Mouse (Mus musculus) spleen, adult 2 months (tissue): ENCODE results near the gene Tmem106c. TPM values are rescaled to one million over a fixed set of nuclear protein-coding genes. Genes with fewer than 3 reads are reported as not detected.

Experiments
- DNase-seq, 2 experiments: peaks; one replicate each; pipeline versions ENCODE4 v3.0.0 to v3.0.0-alpha.2; 2012 to 2021; ENCODE audit warnings: low spot score in 2 of 2, low read depth in 1 of 2
- H3K27ac ChIP-seq: fragments of 200-500 bp; 2 replicates; pipeline ENCODE4 v1.5.1; 2012; ENCODE audit warnings: low read length, inconsistent platforms; ENCODE audit not compliant: insufficient read depth
- H3K27me3 ChIP-seq: fragments of 200-500 bp; 2 replicates; pipeline ENCODE4 v1.6.1; 2012; ENCODE audit warnings: mild to moderate bottlenecking, moderate library complexity, low read length, inconsistent platforms; ENCODE audit not compliant: control insufficient read depth, insufficient read depth
- H3K36me3 ChIP-seq: fragments of 200-500 bp; 2 replicates; pipeline ENCODE4 v1.6.1; 2012; ENCODE audit warnings: mild to moderate bottlenecking, low read length, inconsistent platforms; ENCODE audit not compliant: control insufficient read depth, insufficient read depth
- H3K4me1 ChIP-seq: fragments of 200-500 bp; 2 replicates; pipeline ENCODE4 v1.6.1; 2011; ENCODE audit warnings: inconsistent platforms; ENCODE audit not compliant: control insufficient read depth, insufficient read depth, insufficient read length
- H3K4me3 ChIP-seq: fragments of 200-500 bp; 2 replicates; pipeline ENCODE4 v1.5.1; 2011; ENCODE audit warnings: mild to moderate bottlenecking, inconsistent platforms; ENCODE audit not compliant: insufficient read depth, insufficient read length; ENCODE audit errors: extremely low read depth
- CTCF ChIP-seq: fragments of 200-500 bp; IDR thresholded peaks from 2 replicates; pipeline ENCODE4 v1.5.1; 2011; ENCODE audit warnings: mild to moderate bottlenecking, inconsistent platforms; ENCODE audit not compliant: insufficient read depth, insufficient read length, insufficient replicate concordance; ENCODE audit errors: extremely low read depth
- POLR2A ChIP-seq: fragments of 200-500 bp; IDR thresholded peaks from 2 replicates; pipeline ENCODE4 v1.6.1; 2011; ENCODE audit warnings: low read depth, low read length, inconsistent platforms
- WGBS: fragments of 180-500 bp; shearing (Covaris S2); methylation state at CpG from one replicate; pipeline ENCODE4 v1.1.7; 2018; 5-methylcytosine and 5-hydroxymethylcytosine counted together
- polyA plus RNA-seq: library from polyadenylated mRNA; depleted of rRNA; stranded (reverse); fragments of >200 nt; gene quantifications from 2 replicates; pipeline ENCODE4 v1.2.3, GENCODE M21; 2012; rRNA removed

Tmem106c gene
- 17.2 and 22.9 TPM in 2 replicates for polyA plus RNA-seq

GRCm38 (mm10) chr15:97963989-97964835 is at the start of gene Tmem106c:
Tmem106c (plus strand) TSS chr15:97964200.
- WGBS: 1% methylated on average over 67 of the region's 67 CpGs
- peak within 1 kb of the TSS; percentile 74 for H3K27ac ChIP-seq
- peak within 1 kb of the TSS; percentile 97 for H3K4me3 ChIP-seq
- H3K27me3 ChIP-seq: no peaks in the 10 kb centered on the region
- peak; percentile 44 for TF ChIP-seq POLR2A
- TF ChIP-seq CTCF: peak; percentile 97
- H3K36me3 ChIP-seq: no peaks in the 10 kb centered on the region
- peak; percentile 86 to 89 for DNase-seq
- H3K4me1 ChIP-seq: peaks cover 4% of the 10 kb centered on the region; the same call in 1 of the 2 replicates

GRCm38 (mm10) chr15:97914331-97914747 is 49.7 kb upstream of the Tmem106c start:
- no peak for DNase-seq
- no peak overlapping the region for H3K27ac ChIP-seq
- 0 out of 2 replicates have a peak, but pooled peaks cover 1% of the 10 kb centered on the region for H3K27me3 ChIP-seq
- H3K4me1 ChIP-seq: no peaks in the 10 kb centered on the region
- TF ChIP-seq CTCF: no peak
- no peak for TF ChIP-seq POLR2A
- no peaks in the 10 kb centered on the region for H3K36me3 ChIP-seq
- WGBS: 15% methylated on average over 9 of the region's 9 CpGs
- no peak overlapping the region for H3K4me3 ChIP-seq

GRCm38 (mm10) chr15:97917994-97918393 is 46.0 kb upstream of the Tmem106c start:
- no peak overlapping the region for H3K4me3 ChIP-seq
- H3K27ac ChIP-seq: no peak overlapping the region
- no peak for TF ChIP-seq CTCF
- no peak for TF ChIP-seq POLR2A
- 0 out of 2 replicates have a peak, but pooled peaks cover 1% of the 10 kb centered on the region for H3K27me3 ChIP-seq
- H3K36me3 ChIP-seq: no peaks in the 10 kb centered on the region
- H3K4me1 ChIP-seq: no peaks in the 10 kb centered on the region
- WGBS: 31% methylated on average over 9 of the region's 9 CpGs
- no peak for DNase-seq

GRCm38 (mm10) chr15:97919217-97919616 is 44.8 kb upstream of the Tmem106c start:
- H3K4me3 ChIP-seq: no peak overlapping the region
- H3K27ac ChIP-seq: no peak overlapping the region
- DNase-seq: no peak
- no peaks in the 10 kb centered on the region for H3K36me3 ChIP-seq
- no peaks in the 10 kb centered on the region for H3K4me1 ChIP-seq
- 89% methylated on average over 7 of the region's 7 CpGs for WGBS
- TF ChIP-seq CTCF: no peak
- no peak for TF ChIP-seq POLR2A
- H3K27me3 ChIP-seq: no peaks in the 10 kb centered on the region

- TF ChIP-seq POLR2A (no peak), CTCF (no peak)
- 86% methylated on average over 5 of the region's 5 CpGs for WGBS
- H3K27ac ChIP-seq: no peak overlapping the region
- no peak overlapping the region for H3K4me3 ChIP-seq
- no peaks in the 10 kb centered on the region for H3K4me1 ChIP-seq
- no peak for DNase-seq
- H3K36me3 ChIP-seq: no peaks in the 10 kb centered on the region
- H3K27me3 ChIP-seq: no peaks in the 10 kb centered on the region
Measured at GRCm38 (mm10) chr15:97920306-97920705, 43.7 kb upstream of the Tmem106c start.

GRCm38 (mm10) chr15:97921796-97922195 is 42.2 kb upstream of the Tmem106c start:
- Histone ChIP-seq H3K27ac (no peak overlapping the region), H3K4me1 (no peaks in the 10 kb centered on the region), H3K4me3 (no peak overlapping the region), H3K27me3 (no peaks in the 10 kb centered on the region), H3K36me3 (no peaks in the 10 kb centered on the region)
- no peak for DNase-seq
- no peak for TF ChIP-seq CTCF
- no peak for TF ChIP-seq POLR2A
- 92% methylated on average over 9 of the region's 9 CpGs for WGBS

GRCm38 (mm10) chr15:97922421-97922820 is 41.6 kb upstream of the Tmem106c start:
- Histone ChIP-seq H3K27ac (no peak overlapping the region), H3K27me3 (no peaks in the 10 kb centered on the region), H3K4me3 (no peak overlapping the region), H3K4me1 (no peaks in the 10 kb centered on the region), H3K36me3 (no peaks in the 10 kb centered on the region)
- no peak for DNase-seq
- 93% methylated on average over 2 of the region's 2 CpGs for WGBS
- no peak for TF ChIP-seq CTCF
- TF ChIP-seq POLR2A: no peak
